Mouse (Mus musculus) heart, embryonic 11.5 days (tissue): Measurements from ENCODE around the gene Pbx2. TPM values are rescaled to one million over a fixed set of nuclear protein-coding genes. Genes with fewer than 3 reads are reported as not detected.

Experiments used
- ATAC-seq: fragments of 200-750 bp; cut with Nextera tagmentation; replicated peaks from 2 replicates; pipeline ENCODE4 v1.8.0; 2017; ENCODE audit warnings: moderate library complexity; ENCODE audit not compliant: insufficient number of reproducible peaks, low FRiP score, low TSS enrichment
- H3K27ac ChIP-seq: fragments of 300-500 bp; sonication (generic); 2 replicates; pipeline ENCODE4 v1.5.1; 2014; ENCODE audit warnings: mild to moderate bottlenecking, low read depth, low read length
- H3K27me3 ChIP-seq: fragments of 300-500 bp; sonication (generic); 2 replicates; pipeline ENCODE4 v1.6.1; 2014; ENCODE audit warnings: mild to moderate bottlenecking, low read length, mixed read lengths; ENCODE audit not compliant: control insufficient read depth, insufficient read depth
- H3K36me3 ChIP-seq: fragments of 300-500 bp; sonication (generic); 2 replicates; pipeline ENCODE4 v1.6.1; 2014; ENCODE audit warnings: mild to moderate bottlenecking, low read length, moderate library complexity, mixed read lengths; ENCODE audit not compliant: control insufficient read depth, insufficient read depth
- H3K4me1 ChIP-seq: fragments of 300-500 bp; sonication (generic); 2 replicates; pipeline ENCODE4 v1.6.1; 2014; ENCODE audit warnings: low read length; ENCODE audit not compliant: control insufficient read depth, insufficient read depth
- H3K4me2 ChIP-seq: fragments of 300-500 bp; sonication (generic); 2 replicates; pipeline ENCODE4 v1.6.1; 2014; ENCODE audit warnings: mild to moderate bottlenecking, moderate library complexity
- H3K4me3 ChIP-seq: fragments of 300-500 bp; sonication (generic); 2 replicates; pipeline ENCODE4 v1.5.1; 2014; ENCODE audit warnings: low read depth, low read length
- H3K9ac ChIP-seq: fragments of 300-500 bp; sonication (generic); 2 replicates; pipeline ENCODE4 v1.6.1; 2014; ENCODE audit warnings: mild to moderate bottlenecking, low read depth, low read length, moderate library complexity
- H3K9me3 ChIP-seq: fragments of 300-500 bp; sonication (generic); replicated peaks from 2 replicates; pipeline ENCODE4 v1.6.1; 2016; ENCODE audit warnings: low read length; ENCODE audit not compliant: control insufficient read depth
- WGBS: fragments of 180-500 bp; shearing (Covaris S2); extraction: QIAGEN DNeasy Blood & Tissue Kit; methylation state at CpG from one replicate; pipeline ENCODE4 v1.1.7; 2014; ENCODE audit not compliant: insufficient replicate concordance; 5-methylcytosine and 5-hydroxymethylcytosine counted together
- polyA plus RNA-seq: library from polyadenylated mRNA; unstranded; fragments of >200 nt; fragmentation: Nextera tagmentation; extraction: Ambion mirVana; gene quantifications from 2 replicates; pipeline ENCODE4 v1.2.1, GENCODE M21; 2014

Gene Pbx2
- polyA plus RNA-seq, 1 experiment from 2014 or later, result 12.5 TPM

- Histone ChIP-seq H3K9me3 (no peaks in the 10 kb centered on the region), H3K27ac (peak overlapping the region; percentile 76; the same call in 1 of the 2 replicates), H3K36me3 (peaks cover 5% of the 10 kb centered on the region), H3K4me1 (peaks cover 29% of the 10 kb centered on the region), H3K9ac (peak overlapping the region; percentile 85), H3K27me3 (peaks cover 29% of the 10 kb centered on the region), H3K4me3 (peak overlapping the region; percentile 80), H3K4me2 (peak overlapping the region; percentile 90)
- 0% methylated on average over 18 of the region's 18 CpGs for WGBS
- peak; percentile 17; the same call in 1 of the 2 replicates for ATAC-seq
Measured at GRCm38 (mm10) chr17:34626773-34627092, 35.7 kb downstream of the Pbx2 start.

DNA sequence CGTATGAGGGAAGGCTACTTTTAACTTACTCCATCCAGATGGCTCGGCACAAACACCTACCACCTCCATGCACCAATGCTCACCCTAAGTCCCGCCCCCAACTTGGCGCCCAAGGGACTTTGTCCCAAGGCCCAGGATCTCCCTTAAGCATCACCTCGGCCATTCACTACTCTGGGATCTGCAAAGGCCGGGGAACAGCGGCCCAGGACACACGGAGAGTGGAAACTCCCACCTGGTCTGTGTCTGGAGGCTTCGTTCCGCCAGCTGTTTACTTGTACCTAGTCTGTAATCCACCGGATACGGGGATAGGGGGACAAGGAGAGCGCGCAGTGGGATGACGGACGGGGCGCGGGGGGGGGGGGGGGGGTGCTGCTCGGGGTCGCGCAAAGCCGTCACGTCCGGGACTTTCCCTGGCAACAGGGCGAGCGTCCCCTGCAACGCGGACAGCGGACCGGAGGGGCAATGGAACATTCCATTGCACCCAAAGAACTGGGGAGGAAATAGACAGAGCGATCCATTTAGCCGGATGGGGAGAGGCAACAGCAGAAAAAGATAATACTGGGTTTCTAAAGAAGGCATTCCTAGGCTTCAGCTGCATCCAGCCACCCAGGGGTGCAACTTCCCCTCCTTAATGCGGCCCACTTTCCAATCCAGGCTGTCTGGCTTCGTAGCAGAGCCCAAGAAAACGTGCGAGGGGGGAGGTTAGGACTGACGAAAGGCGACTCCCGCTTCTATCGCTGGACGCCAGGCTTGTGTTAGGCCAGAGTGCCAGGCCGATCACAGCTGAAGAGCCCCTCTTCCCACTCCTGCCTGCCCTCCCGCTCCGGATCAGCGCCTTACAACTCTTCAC, 36.3 kb downstream of the Pbx2 start:
- WGBS, result under 1% methylated on average over 37 of the region's 45 CpGs
- Histone ChIP-seq H3K9ac (peak overlapping the region; percentile 85), H3K4me2 (peak overlapping the region; percentile 90), H3K4me3 (peak overlapping the region; percentile 80), H3K4me1 (peaks cover 32% of the 10 kb centered on the region), H3K27me3 (peaks cover 35% of the 10 kb centered on the region), H3K9me3 (no peaks in the 10 kb centered on the region), H3K27ac (peak overlapping the region; percentile 93), H3K36me3 (peaks cover 2% of the 10 kb centered on the region)
- peak; percentile 69 for ATAC-seq

GRCm38 (mm10) chr17:34627943-34628643, 37.0 kb downstream of the Pbx2 start, which contains the start of gene Ppt2:
Gene Ppt2, minus strand, starts transcription at chr17:34628510.
- Histone ChIP-seq H3K27ac (peak within 1 kb of the TSS; percentile 93), H3K36me3 (no peaks in the 10 kb centered on the region), H3K9ac (peak within 1 kb of the TSS; percentile 85), H3K4me2 (peak within 1 kb of the TSS; percentile 90), H3K4me1 (peaks cover 32% of the 10 kb centered on the region), H3K27me3 (peaks cover 42% of the 10 kb centered on the region), H3K9me3 (no peaks in the 10 kb centered on the region), H3K4me3 (peak within 1 kb of the TSS; percentile 80)
- 4% methylated on average over 29 of the region's 29 CpGs for WGBS
- no peak; the same call in 1 of the 2 replicates for ATAC-seq

GRCm38 (mm10) chr17:34628644-34628967, 37.5 kb downstream of the Pbx2 start:
- Histone ChIP-seq H3K27ac (no peak overlapping the region), H3K4me3 (peak overlapping the region; percentile 80), H3K27me3 (peaks cover 46% of the 10 kb centered on the region), H3K4me1 (peaks cover 32% of the 10 kb centered on the region), H3K36me3 (no peaks in the 10 kb centered on the region), H3K9me3 (no peaks in the 10 kb centered on the region), H3K4me2 (peak overlapping the region; percentile 90), H3K9ac (peak overlapping the region; percentile 85; the same call in 1 of the 2 replicates)
- no peak for ATAC-seq
- 23% methylated on average over 5 of the region's 5 CpGs for WGBS

GRCm38 (mm10) chr17:34629221-34629751, 38.2 kb downstream of the Pbx2 start, which contains the start of gene Prrt1:
Gene Prrt1, plus strand, starts transcription at chr17:34629533.
- H3K36me3 ChIP-seq, result no peaks in the 10 kb centered on the region
- H3K9me3 ChIP-seq, result no peaks in the 10 kb centered on the region
- no peak for ATAC-seq
- peak within 1 kb of the TSS; percentile 93; the same call in 1 of the 2 replicates for H3K27ac ChIP-seq
- peak within 1 kb of the TSS; percentile 80 for H3K4me3 ChIP-seq
- peaks cover 32% of the 10 kb centered on the region for H3K4me1 ChIP-seq
- peaks cover 49% of the 10 kb centered on the region for H3K27me3 ChIP-seq
- H3K9ac ChIP-seq, result peak within 1 kb of the TSS; percentile 85
- WGBS, result 2% methylated on average over 16 of the region's 16 CpGs
- peak within 1 kb of the TSS; percentile 90 for H3K4me2 ChIP-seq

DNA sequence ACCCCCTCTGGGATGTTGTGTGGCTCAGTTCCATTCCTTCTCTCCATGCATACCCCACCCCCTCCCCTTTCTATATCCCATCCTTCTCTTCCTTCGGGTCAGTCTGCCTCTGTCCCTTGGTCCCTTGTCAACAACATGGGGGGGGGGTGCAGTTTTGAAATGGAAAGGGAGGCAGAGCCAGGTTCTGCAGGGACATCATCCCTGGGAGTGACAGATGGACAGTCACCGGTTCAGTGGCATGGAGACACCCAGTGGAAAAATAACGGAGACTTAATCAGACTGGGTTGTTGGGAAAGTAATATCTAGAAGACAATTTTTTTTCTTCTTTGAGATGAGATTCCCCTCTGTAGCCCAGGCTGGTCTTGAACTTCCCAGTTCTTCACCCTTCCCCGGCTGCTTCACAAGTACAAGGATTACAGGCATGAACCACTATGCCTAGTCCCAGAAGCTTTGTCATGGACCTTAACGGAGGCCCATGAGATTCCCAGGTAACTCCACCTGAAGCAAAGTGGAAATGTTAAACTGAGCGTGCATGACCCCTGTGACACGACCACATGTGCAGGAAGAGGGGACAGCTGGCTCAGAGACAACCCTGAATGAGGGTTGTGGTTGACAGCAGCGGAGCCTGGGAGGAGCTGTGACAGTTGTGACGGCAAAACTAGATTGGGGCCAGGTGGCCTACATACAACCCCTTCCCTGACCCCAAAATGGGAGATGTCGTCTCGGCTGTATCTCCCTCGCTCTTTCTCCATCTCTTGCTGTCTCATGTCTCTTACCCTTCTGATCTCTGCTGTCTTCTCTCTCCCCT, 38.9 kb downstream of the Pbx2 start:
- Histone ChIP-seq H3K4me1 (peaks cover 32% of the 10 kb centered on the region), H3K27me3 (peaks cover 49% of the 10 kb centered on the region), H3K9ac (no peak overlapping the region), H3K27ac (no peak overlapping the region), H3K4me3 (peak overlapping the region; percentile 30; the same call in 1 of the 2 replicates), H3K4me2 (no peak overlapping the region), H3K9me3 (no peaks in the 10 kb centered on the region), H3K36me3 (no peaks in the 10 kb centered on the region)
- 10% methylated on average over 12 of the region's 12 CpGs for WGBS
- no peak for ATAC-seq

GRCm38 (mm10) chr17:34630761-34631301, 39.8 kb downstream of the Pbx2 start:
- Histone ChIP-seq H3K27me3 (peaks cover 51% of the 10 kb centered on the region), H3K4me3 (peak overlapping the region; percentile 30), H3K9ac (no peak overlapping the region), H3K36me3 (no peaks in the 10 kb centered on the region), H3K9me3 (no peaks in the 10 kb centered on the region), H3K4me1 (peaks cover 32% of the 10 kb centered on the region), H3K4me2 (peak overlapping the region; percentile 55), H3K27ac (no peak overlapping the region)
- 2% methylated on average over 44 of the region's 48 CpGs for WGBS
- ATAC-seq, result no peak

DNA sequence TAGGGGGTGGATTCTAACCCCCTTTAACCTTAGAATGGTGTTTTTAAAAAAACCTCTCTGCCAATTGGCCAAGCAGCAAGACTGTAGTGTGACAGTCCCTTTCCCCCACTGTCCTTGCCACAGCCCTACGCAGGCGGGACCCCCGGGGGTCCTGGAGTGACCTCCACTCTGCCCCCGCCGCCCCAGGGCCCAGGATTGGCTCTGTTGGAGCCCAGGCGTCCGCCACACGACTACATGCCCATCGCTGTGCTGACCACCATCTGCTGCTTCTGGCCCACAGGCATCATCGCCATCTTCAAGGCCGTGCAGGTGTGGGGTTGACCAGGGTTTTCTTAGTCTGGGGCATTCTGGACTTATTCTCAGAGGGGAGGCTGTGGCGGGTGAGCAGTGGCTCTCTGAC, 40.6 kb downstream of the Pbx2 start:
- Histone ChIP-seq H3K4me2 (peak overlapping the region; percentile 60), H3K27me3 (peaks cover 51% of the 10 kb centered on the region)
- 6% methylated on average over 12 of the region's 12 CpGs for WGBS

More for the DNA sequence above, 40.6 kb downstream of the Pbx2 start:
- no peak overlapping the region for H3K27ac ChIP-seq
- ATAC-seq, result no peak
- H3K9ac ChIP-seq, result no peak overlapping the region
- peak overlapping the region; percentile 30 for H3K4me3 ChIP-seq
- H3K4me1 ChIP-seq, result peaks cover 25% of the 10 kb centered on the region
- no peaks in the 10 kb centered on the region for H3K36me3 ChIP-seq
- H3K9me3 ChIP-seq, result no peaks in the 10 kb centered on the region
